Mouse (Mus musculus): ENCODE measurements around the gene Stradb.

DNA sequence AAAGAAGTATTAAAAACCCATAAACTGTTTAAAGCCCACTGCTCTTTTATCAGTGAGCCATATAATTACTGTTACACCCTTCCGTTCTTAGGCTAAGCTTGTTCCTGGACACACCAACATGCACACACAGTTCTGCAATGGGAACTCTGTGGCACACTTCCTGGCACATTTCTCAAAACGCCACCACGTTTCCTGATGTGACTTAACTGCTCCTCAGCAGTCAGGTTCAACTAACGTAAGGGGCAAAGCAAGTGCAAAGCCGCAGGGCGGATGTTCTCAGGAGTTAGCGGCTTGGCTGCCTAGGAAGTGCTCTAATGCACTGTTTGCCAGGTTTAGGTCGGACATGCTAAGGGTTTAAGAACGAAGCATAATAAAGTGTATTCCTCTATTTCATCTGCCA lies 17.1 kb upstream of the Stradb start:
- no peak for TF ChIP-seq CTCF (IDR thresholded peaks at IDR 0.05; ENCODE audit: low read depth)
- no peak for TF ChIP-seq EP300 (optimal IDR thresholded peaks at IDR 0.05)

Data from stomach, postnatal 0 days (tissue).